Mouse (Mus musculus) MEL (cell line): ENCODE results near the gene Shbg.

ENCODE experiments used
- CTCF ChIP-seq, 3 experiments: IDR thresholded peaks in 2 of 3; conservative IDR thresholded peaks in 1 of 3; 2 replicates each; pipeline ENCODE4 v1.5.1; 2011 to 2012; ENCODE audit warnings: low read length in 3 of 3, low read depth in 2 of 3, mild to moderate bottlenecking in 2 of 3, improper control_type of control experiment in 1 of 3, inconsistent platforms in 1 of 3, mixed read lengths in 1 of 3, moderate library complexity in 1 of 3; ENCODE audit not compliant: control insufficient read depth in 1 of 3, insufficient read depth in 1 of 3, poor library complexity in 1 of 3, severe bottlenecking in 1 of 3
- MYC ChIP-seq: IDR thresholded peaks from 2 replicates; pipeline ENCODE4 v1.6.1; 2011; ENCODE audit warnings: low read depth, mild to moderate bottlenecking, low read length, improper control_type of control experiment, moderate library complexity
- ZNF384 ChIP-seq: IDR thresholded peaks from 2 replicates; pipeline ENCODE4 v1.6.1; 2012; ENCODE audit warnings: low read depth, mild to moderate bottlenecking, inconsistent platforms, low read length, improper control_type of control experiment

GRCm38 (mm10) chr11:69665961-69666664 is 48.4 kb upstream of the Shbg start, which contains the start of gene Cd68:
- TF ChIP-seq CTCF (IDR thresholded peaks at IDR 0.05 in 2 of 3, conservative IDR thresholded peaks at IDR 0.05 in 1 of 3; ENCODE audit: control insufficient read depth in 1 of 3, insufficient read depth in 1 of 3, low read depth in 2 of 3, low read length in 3 of 3, poor library complexity in 1 of 3, severe bottlenecking in 1 of 3) (no peak), ZNF384 (no peak), MYC (peak; percentile 89; the same call in 1 of the 2 replicates)
